Mouse (Mus musculus) midbrain, embryonic 11.5 days (tissue): ENCODE measurements around the gene Sqstm1. TPM values are rescaled to one million over a fixed set of nuclear protein-coding genes. Genes with fewer than 3 reads are reported as not detected.

ENCODE experiments used
- ATAC-seq: fragments of 200-750 bp; cut with Nextera tagmentation; 2 replicates; pipeline ENCODE4 v1.8.0; 2017; ENCODE audit warnings: moderate TSS enrichment, moderate library complexity; ENCODE audit not compliant: low FRiP score
- DNase-seq: peaks from one replicate; pipeline ENCODE4 v3.0.0; 2015; ENCODE audit warnings: low spot score; ENCODE audit errors: missing footprints
- H3K27ac ChIP-seq: fragments of 300-500 bp; sonication (generic); 2 replicates; pipeline ENCODE4 v1.5.1; 2014; ENCODE audit warnings: low read depth, low read length
- H3K27me3 ChIP-seq: fragments of 300-500 bp; sonication (generic); 2 replicates; pipeline ENCODE4 v1.6.1; 2014; ENCODE audit warnings: mild to moderate bottlenecking, low read length, moderate library complexity, mixed read lengths; ENCODE audit not compliant: control insufficient read depth, insufficient read depth
- H3K36me3 ChIP-seq: fragments of 300-500 bp; sonication (generic); 2 replicates; pipeline ENCODE4 v1.6.1; 2014; ENCODE audit warnings: mild to moderate bottlenecking, low read length, moderate library complexity, mixed read lengths; ENCODE audit not compliant: control insufficient read depth, insufficient read depth
- H3K4me1 ChIP-seq: fragments of 300-500 bp; sonication (generic); 2 replicates; pipeline ENCODE4 v1.6.1; 2014; ENCODE audit warnings: low read length; ENCODE audit not compliant: control insufficient read depth, insufficient read depth
- H3K4me2 ChIP-seq: fragments of 300-500 bp; sonication (generic); 2 replicates; pipeline ENCODE4 v1.6.1; 2014; ENCODE audit warnings: mild to moderate bottlenecking, moderate library complexity
- H3K4me3 ChIP-seq: fragments of 300-500 bp; sonication (generic); 2 replicates; pipeline ENCODE4 v1.5.1; 2014; ENCODE audit warnings: low read depth, low read length
- H3K9ac ChIP-seq: fragments of 300-500 bp; sonication (generic); 2 replicates; pipeline ENCODE4 v1.6.1; 2014; ENCODE audit warnings: low read length
- H3K9me3 ChIP-seq: fragments of 300-500 bp; sonication (generic); 2 replicates; pipeline ENCODE4 v1.6.1; 2016; ENCODE audit warnings: low read length; ENCODE audit not compliant: control insufficient read depth
- WGBS: fragments of 180-500 bp; shearing (Covaris S2); extraction: QIAGEN DNeasy Blood & Tissue Kit; methylation state at CpG from one replicate; pipeline ENCODE4 v1.1.7; 2014; 5-methylcytosine and 5-hydroxymethylcytosine counted together
- polyA plus RNA-seq: library from polyadenylated mRNA; unstranded; fragments of >200 nt; fragmentation: Nextera tagmentation; extraction: Ambion mirVana; gene quantifications from 2 replicates; pipeline ENCODE4 v1.2.1, GENCODE M21; 2014

Gene Sqstm1
- polyA plus RNA-seq, 1 experiment from 2014 or later: 156 TPM

DNA sequence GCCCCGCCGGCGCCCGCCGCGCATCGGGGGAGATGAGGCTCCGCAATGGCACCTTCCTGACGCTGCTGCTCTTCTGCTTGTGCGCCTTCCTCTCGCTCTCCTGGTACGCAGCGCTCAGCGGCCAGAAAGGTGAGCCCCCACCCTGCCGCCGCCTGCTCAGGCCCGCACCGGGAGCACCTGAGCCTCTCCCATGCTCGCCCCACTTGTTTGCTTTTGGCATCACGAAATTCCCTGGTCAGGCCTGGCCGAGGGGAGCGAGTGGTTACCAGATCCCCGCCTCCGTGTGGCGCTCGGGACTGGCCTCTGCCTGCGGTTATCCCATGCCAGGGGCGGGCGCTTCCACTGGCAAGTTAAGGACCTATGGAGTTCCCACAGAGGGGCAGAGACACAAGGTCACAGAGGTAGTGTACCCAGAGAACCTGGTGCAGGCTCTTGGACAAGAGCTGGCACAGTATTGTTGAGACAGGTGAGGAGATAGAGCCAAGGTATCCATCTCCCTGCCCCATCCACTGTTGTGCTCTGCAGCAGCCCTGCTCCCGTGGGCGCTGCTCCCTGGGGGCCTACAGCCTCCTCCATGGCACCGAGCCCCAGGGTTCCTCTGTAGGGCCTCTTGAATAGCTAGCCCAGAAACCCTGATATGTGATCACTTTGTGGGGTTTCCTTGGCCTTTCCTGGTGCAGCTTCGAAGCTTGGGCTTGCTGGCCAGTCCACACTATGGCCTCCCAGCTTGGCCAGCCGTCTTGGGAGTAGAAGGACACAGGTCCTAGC, 15.2 kb upstream of the Sqstm1 start:
- Histone ChIP-seq H3K27me3 (peaks cover 6% of the 10 kb centered on the region; the same call in 1 of the 2 replicates), H3K4me1 (peaks cover 24% of the 10 kb centered on the region), H3K36me3 (no peaks in the 10 kb centered on the region), H3K27ac (no peak overlapping the region; the same call in 1 of the 2 replicates), H3K9me3 (no peaks in the 10 kb centered on the region), H3K4me3 (peak overlapping the region; percentile 88), H3K4me2 (peak overlapping the region; percentile 96), H3K9ac (peak overlapping the region; percentile 93)
- peak; percentile 41 for ATAC-seq
- peak; percentile 92 for DNase-seq
- WGBS: 4% methylated on average over 34 of the region's 34 CpGs

DNA sequence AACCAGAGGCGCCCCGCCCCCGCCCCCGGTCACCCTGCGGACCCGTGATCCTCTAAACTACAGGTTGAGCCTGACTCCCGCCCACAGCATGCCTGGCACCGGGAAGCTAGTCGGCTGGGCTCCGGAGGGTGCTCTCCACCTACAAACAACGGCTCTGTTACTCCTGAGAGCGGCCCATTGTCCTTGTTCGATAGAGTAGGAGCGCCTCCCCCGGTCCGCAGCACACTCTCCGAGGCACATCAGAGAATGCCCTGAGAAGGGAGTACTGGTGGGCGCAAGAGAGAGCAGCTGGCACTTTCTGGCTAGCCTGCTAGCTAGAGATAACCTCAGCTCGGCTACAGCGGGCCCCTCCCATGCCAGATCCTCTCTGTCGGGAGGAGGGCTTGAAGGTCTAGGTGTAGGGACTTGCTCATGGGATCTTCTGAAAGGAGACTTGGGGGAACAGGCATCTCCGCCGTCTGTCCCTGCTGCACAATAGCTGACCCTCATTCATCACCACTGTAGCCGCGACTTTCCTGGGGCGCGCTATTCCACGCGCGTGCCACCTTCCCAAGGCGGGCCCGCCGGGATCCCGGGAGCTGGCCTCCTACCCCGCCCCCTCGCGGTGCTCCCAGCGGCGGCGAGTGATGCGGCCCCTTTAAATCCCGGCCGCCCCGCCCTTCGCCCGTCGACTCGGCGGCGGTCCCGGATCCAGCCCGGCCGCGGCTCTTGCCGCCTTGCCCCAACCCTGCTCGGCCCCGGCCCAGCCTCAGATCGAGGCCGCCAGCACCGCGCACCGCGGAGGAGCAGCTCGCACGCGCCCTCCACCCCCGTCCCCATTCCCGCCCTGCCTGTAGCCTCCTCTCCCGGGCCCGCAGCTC, 14.3 kb upstream of the Sqstm1 start:
- ATAC-seq (peak; percentile 87), DNase-seq (peak; percentile 97)
- Histone ChIP-seq H3K9ac (peak overlapping the region; percentile 93), H3K36me3 (no peaks in the 10 kb centered on the region), H3K27ac (peak overlapping the region; percentile 68), H3K4me3 (peak overlapping the region; percentile 88), H3K4me1 (peaks cover 22% of the 10 kb centered on the region), H3K9me3 (no peaks in the 10 kb centered on the region), H3K27me3 (no peaks in the 10 kb centered on the region), H3K4me2 (peak overlapping the region; percentile 96)
- under 1% methylated on average over 70 of the region's 70 CpGs for WGBS

DNA sequence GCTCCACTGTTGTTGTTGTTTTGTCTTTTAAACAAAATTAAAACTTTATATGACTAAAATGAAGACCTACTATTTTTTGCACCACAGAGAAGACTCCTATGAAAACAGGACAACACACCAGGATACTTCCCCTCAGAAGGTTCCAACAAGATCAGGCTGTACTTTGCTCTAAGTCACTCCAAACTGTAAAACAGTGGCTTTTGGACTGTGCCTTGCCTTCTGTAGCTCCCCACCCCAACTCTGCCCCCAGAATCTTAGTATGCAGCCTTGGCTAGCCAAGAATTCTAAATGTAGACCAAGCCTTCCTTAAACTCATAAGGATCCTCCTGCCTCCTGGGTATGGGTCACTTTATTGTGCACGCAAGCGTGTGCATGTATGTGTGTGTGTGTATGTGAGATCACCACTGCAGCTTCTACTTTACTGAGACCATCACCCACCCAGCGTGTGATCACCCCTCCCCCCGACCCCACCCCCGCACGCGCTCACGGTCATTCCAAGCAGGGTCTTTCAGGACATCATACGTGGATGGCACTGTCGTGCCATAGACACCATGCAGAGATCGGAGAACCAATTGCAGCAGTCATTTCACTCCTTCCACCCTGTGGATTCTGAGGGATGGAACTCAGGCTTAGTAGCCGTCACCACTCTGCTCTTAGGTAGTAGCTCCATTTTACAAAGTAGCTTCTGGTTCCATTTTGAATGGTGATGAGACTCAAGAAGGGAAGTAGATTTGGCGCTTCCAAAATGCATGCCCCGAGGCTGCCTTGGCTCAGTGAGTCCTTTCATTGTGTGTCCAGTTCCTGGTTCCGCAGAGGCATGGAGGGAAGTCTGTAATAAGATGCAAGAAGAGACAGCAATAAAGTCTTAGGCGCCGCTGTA, 13.4 kb upstream of the Sqstm1 start:
- H3K4me3 ChIP-seq: peak overlapping the region; percentile 88
- WGBS: 10% methylated on average over 17 of the region's 17 CpGs
- ATAC-seq: peak; percentile 12; the same call in 1 of the 2 replicates
- no peaks in the 10 kb centered on the region for H3K36me3 ChIP-seq
- H3K4me2 ChIP-seq: peak overlapping the region; percentile 96
- DNase-seq: no peak
- peaks cover 22% of the 10 kb centered on the region for H3K4me1 ChIP-seq
- peak overlapping the region; percentile 68 for H3K27ac ChIP-seq
- H3K9me3 ChIP-seq: no peaks in the 10 kb centered on the region
- peak overlapping the region; percentile 93 for H3K9ac ChIP-seq
- H3K27me3 ChIP-seq: no peaks in the 10 kb centered on the region

DNA sequence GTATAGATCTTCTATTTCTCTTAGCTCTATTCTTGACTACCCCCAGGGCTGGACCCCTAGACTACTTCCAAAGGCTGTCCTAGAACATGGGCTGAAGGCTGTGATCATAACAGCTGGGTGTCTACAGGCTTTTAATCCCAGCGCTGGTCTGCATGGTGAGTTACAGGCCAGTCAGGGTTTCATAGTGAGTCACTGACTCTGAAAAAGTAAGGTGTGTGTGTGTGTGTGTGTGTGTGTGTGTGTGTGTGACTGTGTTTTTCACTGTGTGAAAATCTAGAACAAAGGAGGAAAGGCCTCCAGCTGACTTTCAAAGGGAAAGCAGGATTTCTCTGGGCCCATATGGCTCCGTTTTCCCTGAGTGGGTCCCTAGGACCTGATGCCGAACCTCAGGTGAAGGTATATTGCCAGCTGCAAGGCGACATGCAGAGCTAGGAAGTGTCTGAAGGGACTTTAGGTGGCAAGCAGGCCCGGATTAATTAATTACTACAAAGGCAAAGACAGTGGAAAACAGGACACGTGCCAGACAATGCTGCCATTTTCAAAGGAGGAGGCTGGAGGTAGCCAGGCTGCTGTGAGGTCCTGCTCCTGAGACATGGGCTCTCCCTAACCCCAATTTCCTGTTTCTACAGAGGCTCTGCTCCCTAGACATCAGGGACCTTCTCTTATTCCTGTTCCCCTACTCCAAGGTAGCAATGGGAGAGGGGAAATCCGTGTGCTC, 12.1 kb upstream of the Sqstm1 start:
- WGBS: 50% methylated on average over 7 of the region's 7 CpGs
- Histone ChIP-seq H3K9me3 (no peaks in the 10 kb centered on the region), H3K4me2 (no peak overlapping the region), H3K9ac (no peak overlapping the region), H3K36me3 (no peaks in the 10 kb centered on the region), H3K27me3 (no peaks in the 10 kb centered on the region), H3K4me3 (no peak overlapping the region), H3K4me1 (peaks cover 16% of the 10 kb centered on the region), H3K27ac (no peak overlapping the region)
- ATAC-seq (no peak), DNase-seq (no peak)

DNA sequence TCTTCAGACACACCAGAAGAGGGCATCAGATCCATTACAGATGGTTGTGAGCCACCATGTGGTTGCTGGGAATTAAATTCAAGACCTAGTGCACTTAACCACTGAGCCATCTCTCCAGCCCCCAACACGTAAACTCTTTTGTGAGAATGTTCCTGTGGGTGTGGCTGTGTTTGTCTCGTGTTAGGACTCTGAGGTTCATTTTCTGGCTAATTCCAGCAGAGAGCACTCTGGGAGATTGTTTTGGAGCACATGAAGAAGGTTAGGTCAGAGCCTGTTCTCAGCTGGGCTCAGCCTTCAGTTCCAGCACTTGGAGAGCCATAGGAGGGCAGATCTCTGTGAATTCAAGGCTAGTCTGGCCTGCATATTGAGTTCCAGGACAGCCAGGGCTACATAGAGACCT, 9.2 kb upstream of the Sqstm1 start:
- no peaks in the 10 kb centered on the region for H3K9me3 ChIP-seq
- H3K9ac ChIP-seq: no peak overlapping the region
- peaks cover 8% of the 10 kb centered on the region for H3K4me1 ChIP-seq
- DNase-seq: no peak
- H3K4me3 ChIP-seq: no peak overlapping the region
- no peaks in the 10 kb centered on the region for H3K36me3 ChIP-seq
- H3K4me2 ChIP-seq: no peak overlapping the region
- no peaks in the 10 kb centered on the region for H3K27me3 ChIP-seq
- H3K27ac ChIP-seq: no peak overlapping the region
- 50% methylated on average over 2 of the region's 2 CpGs for WGBS
- no peak for ATAC-seq

DNA sequence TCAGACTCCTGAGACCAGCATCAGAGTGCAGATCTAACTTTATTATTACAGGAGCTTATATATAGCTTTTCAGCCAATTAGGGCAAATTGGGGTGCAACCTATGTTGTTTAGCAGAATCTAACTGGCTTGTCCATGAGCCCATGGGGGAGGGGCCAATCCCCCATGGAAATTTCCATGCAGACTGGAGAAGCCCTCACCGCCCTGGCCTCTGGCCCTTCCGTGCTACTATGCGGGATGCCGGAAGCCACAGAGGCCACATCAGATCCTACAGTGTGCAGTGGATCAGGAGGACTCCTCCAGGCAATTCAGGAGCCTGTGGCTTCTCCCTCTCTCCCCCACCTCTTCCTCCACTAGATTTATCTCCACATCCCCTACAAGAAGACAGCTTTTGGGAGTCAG, 7.2 kb upstream of the Sqstm1 start:
- no peak overlapping the region for H3K27ac ChIP-seq
- no peak overlapping the region for H3K4me3 ChIP-seq
- no peak for DNase-seq
- WGBS: 48% methylated on average over 4 of the region's 4 CpGs
- H3K9me3 ChIP-seq: no peaks in the 10 kb centered on the region
- no peaks in the 10 kb centered on the region for H3K36me3 ChIP-seq
- H3K4me1 ChIP-seq: 0 out of 2 replicates have a peak, but pooled peaks cover 2% of the 10 kb centered on the region
- no peak for ATAC-seq
- H3K9ac ChIP-seq: no peak overlapping the region
- no peaks in the 10 kb centered on the region for H3K27me3 ChIP-seq
- no peak overlapping the region for H3K4me2 ChIP-seq

DNA sequence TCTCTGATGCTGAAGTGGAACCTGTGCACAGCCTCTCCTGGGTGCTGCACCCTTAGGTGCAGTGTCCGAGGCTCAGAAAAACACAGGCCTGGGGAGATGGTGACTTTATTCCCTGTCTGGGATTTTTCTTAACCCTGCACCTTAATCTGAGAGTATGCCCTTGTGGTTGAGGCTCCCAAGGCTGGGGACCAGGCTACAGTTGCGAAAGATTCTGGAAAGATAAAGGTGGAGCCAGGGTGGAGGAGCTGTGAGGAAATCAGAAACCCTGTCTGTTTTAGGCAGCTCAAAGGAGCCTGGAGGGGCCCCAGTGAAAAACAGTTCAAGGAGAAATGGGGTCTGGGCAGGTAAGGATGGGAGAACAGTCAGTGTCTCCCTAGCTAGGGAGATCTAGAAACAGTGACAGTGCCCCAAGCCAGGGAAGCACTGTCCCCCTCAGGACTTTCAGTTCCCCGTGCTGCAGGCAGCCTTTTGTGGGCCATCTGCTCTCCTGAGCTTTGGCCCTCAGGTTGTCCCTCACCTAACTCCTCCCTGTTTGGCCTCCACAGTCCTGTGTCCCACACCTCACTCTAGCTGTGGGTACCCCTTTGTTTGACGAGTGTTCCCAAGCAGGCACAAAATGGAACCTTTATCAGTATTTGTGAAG, 6.2 kb upstream of the Sqstm1 start:
- Histone ChIP-seq H3K9ac (no peak overlapping the region), H3K27me3 (no peaks in the 10 kb centered on the region), H3K36me3 (no peaks in the 10 kb centered on the region), H3K4me3 (no peak overlapping the region), H3K4me2 (no peak overlapping the region), H3K9me3 (no peaks in the 10 kb centered on the region), H3K27ac (no peak overlapping the region), H3K4me1 (0 out of 2 replicates have a peak, but pooled peaks cover 2% of the 10 kb centered on the region)
- DNase-seq: no peak
- 81% methylated on average over 4 of the region's 4 CpGs for WGBS
- ATAC-seq: no peak

DNA sequence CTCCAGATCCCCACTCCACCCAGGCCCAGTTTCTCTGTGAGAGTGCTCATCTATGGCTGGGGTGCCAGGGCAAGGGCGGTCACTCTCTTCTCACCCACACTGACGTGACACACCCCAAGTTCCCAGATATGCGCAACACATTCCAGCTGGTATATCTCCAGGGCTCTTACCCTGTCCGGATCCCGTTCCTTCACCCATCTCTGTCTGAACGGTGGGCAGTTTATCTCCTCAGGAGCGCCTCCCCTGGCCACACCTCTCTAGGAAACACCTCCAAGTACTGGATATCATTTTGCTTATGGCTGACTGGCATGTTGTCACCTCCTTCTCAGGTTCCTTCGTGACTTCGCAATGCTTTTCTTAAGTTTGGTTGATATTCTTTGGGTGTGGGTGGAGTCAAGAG, 5.0 kb upstream of the Sqstm1 start:
- no peak overlapping the region for H3K27ac ChIP-seq

More for the DNA sequence above, 5.0 kb upstream of the Sqstm1 start:
- Histone ChIP-seq H3K9ac (no peak overlapping the region), H3K27me3 (no peaks in the 10 kb centered on the region), H3K4me3 (no peak overlapping the region), H3K4me1 (peaks cover 6% of the 10 kb centered on the region; the same call in 1 of the 2 replicates), H3K36me3 (no peaks in the 10 kb centered on the region), H3K9me3 (no peaks in the 10 kb centered on the region), H3K4me2 (no peak overlapping the region)
- no peak for DNase-seq
- 22% methylated on average over 9 of the region's 9 CpGs for WGBS
- no peak for ATAC-seq
